Mouse (Mus musculus): Measurements from ENCODE around the gene Trhde. TPM values are rescaled to one million over a fixed set of nuclear protein-coding genes. Genes with fewer than 3 reads are reported as not detected.
A peak's percentile ranks its signal among the peaks of the same experiment; 100 is the strongest.

Gene Trhde
- polyA plus RNA-seq (2016; fragmentation: Nextera tagmentation; extraction: Ambion mirVana): 0.25 and 0.26 TPM in 2 replicates

DNA sequence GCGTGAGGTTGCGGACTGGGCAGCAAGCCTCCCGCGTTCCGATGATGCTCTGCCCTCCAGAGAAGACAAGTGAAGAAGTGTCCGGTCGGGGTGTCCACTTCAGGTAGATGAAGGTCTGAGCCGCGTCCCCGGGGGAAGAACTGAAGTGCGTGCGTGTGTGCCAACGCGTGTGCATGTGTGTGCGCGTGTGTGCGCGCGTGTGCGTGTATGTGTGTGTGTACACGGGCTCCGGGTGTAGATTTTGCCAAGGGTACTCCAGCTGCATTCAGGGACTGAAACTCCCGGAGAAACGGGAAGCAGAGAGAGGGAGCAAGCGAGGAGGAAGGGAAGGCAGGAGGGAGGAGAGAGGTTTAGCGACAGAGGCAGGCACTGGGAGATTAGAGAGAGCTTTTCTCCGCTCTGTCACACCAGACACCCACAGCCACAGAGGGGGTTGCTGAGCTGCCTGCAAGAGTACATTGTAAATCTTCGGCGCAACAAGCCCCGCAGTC lies at the start of gene Trhde:
Trhde (minus strand) TSS at position 147 of the 491 bp plus-strand sequence.
- Histone ChIP-seq H3K9me3 (replicated peaks) (no peaks in the 10 kb centered on the region), H3K4me3 (peak within 1 kb of the TSS; percentile 70), H3K27me3 (ENCODE audit: low read depth, poor library complexity, severe bottlenecking) (peaks cover 69% of the 10 kb centered on the region), H3K36me3 (no peaks in the 10 kb centered on the region), H3K4me1 (peaks cover 28% of the 10 kb centered on the region), H3K27ac (replicated peaks) (peak within 1 kb of the TSS; percentile 34; the same call in 1 of the 2 replicates)
- peak; percentile 52 for DNase-seq (ENCODE audit: low spot score)
- WGBS: under 1% methylated on average over 30 of the region's 30 CpGs

DNA sequence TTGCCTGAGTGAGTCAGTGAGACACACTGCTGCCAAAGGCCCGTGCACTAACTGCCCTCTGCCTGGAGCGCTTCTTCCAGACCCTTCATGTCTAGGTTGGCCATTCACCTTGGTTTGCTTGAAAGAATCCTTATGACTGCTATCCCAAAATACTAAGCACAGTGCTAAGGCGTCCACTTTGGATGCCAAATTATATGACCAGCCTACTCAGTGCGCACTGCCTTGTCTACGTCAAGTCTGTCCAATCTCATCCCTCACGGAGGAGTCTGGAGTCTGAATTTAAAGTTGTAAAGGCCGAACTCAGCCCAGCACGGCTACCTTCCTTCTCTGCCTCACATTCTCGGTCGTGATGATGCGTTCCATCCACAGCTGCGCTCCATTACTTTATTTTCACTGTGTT lies 39.9 kb upstream of the Trhde start:
- no peaks in the 10 kb centered on the region for H3K4me1 ChIP-seq
- no peaks in the 10 kb centered on the region for H3K36me3 ChIP-seq
- no peak overlapping the region for H3K4me3 ChIP-seq
- H3K27me3 ChIP-seq (ENCODE audit: low read depth, poor library complexity, severe bottlenecking): no peaks in the 10 kb centered on the region
- no peak overlapping the region for H3K27ac ChIP-seq (replicated peaks)
- no peaks in the 10 kb centered on the region for H3K9me3 ChIP-seq (replicated peaks)
- WGBS: 96% methylated on average over 12 of the region's 12 CpGs
- DNase-seq (ENCODE audit: low spot score): no peak

DNA sequence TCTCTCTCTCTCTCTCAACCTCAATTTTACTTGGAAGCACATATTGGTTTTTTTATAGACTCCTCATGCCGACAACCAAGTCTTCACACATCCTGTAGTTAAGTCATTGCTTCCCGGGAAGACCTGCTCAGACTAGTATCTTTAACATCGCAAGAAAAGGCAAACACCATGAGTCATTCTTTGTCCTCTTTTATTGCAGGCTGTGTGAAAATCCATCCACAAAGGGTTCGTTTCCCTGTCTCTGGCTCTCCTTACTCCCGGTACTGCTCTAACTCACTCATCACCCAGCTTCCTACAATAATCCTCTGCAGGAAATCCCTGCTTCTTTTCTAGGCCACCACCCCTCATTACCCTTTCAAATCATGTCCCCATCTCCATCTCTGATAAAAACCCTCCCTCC lies 39.3 kb upstream of the Trhde start:
- H3K9me3 ChIP-seq (replicated peaks): no peaks in the 10 kb centered on the region
- no peak overlapping the region for H3K27ac ChIP-seq (replicated peaks)
- H3K36me3 ChIP-seq: no peaks in the 10 kb centered on the region
- H3K4me1 ChIP-seq: no peaks in the 10 kb centered on the region
- DNase-seq (ENCODE audit: low spot score): no peak
- H3K27me3 ChIP-seq (ENCODE audit: low read depth, poor library complexity, severe bottlenecking): no peaks in the 10 kb centered on the region
- no peak overlapping the region for H3K4me3 ChIP-seq
- 74% methylated on average over 5 of the region's 5 CpGs for WGBS

DNA sequence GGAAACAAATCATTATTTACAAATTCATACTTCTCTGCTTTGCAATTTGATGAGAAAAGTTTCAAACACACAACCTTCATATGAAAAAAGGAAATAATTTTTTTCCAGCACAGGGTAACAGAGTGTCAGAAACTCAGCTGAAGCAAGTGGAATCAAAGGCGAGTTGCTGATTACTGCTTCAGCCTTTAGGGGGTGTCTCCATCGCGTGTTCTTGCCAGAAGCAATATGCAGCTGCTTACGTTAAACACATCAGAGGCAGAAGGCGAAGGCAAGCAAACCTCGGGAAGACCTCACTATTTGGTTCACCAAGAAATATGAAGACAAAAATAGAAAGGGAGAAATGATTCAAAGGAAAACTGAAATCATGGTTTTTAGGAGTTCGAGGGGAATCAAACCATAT lies 29.2 kb upstream of the Trhde start:
- H3K4me1 ChIP-seq: no peaks in the 10 kb centered on the region
- DNase-seq (ENCODE audit: low spot score): no peak
- no peaks in the 10 kb centered on the region for H3K36me3 ChIP-seq
- no peak overlapping the region for H3K4me3 ChIP-seq
- H3K27ac ChIP-seq (replicated peaks): no peak overlapping the region
- 60% methylated on average over 7 of the region's 7 CpGs for WGBS
- no peaks in the 10 kb centered on the region for H3K27me3 ChIP-seq (ENCODE audit: low read depth, poor library complexity, severe bottlenecking)
- H3K9me3 ChIP-seq (replicated peaks): no peaks in the 10 kb centered on the region

DNA sequence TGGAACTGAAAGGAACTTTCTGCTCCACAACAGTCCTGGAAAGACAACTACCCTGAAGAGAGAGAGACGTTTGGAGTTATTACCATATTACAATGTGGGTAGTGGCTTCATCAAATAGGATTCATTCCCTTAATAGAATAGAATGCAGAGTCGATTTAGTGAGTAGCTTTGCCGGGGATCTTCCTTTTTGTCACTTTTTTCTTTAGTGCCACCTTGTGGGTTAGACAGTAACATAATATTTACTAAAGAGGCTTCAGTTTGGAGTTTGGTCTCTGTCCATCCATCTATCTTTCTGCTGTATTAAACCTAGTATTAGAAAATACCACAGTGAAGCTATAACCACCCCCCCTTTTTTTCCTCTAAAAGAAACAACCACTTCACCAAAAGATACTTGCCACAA lies 6.7 kb upstream of the Trhde start:
- H3K4me3 ChIP-seq: no peak overlapping the region
- H3K9me3 ChIP-seq (replicated peaks): no peaks in the 10 kb centered on the region
- H3K27me3 ChIP-seq (ENCODE audit: low read depth, poor library complexity, severe bottlenecking): peaks cover 16% of the 10 kb centered on the region
- H3K4me1 ChIP-seq: no peaks in the 10 kb centered on the region
- 67% methylated on average over 3 of the region's 3 CpGs for WGBS
- DNase-seq (ENCODE audit: low spot score): no peak
- H3K27ac ChIP-seq (replicated peaks): no peak overlapping the region
- no peaks in the 10 kb centered on the region for H3K36me3 ChIP-seq

DNA sequence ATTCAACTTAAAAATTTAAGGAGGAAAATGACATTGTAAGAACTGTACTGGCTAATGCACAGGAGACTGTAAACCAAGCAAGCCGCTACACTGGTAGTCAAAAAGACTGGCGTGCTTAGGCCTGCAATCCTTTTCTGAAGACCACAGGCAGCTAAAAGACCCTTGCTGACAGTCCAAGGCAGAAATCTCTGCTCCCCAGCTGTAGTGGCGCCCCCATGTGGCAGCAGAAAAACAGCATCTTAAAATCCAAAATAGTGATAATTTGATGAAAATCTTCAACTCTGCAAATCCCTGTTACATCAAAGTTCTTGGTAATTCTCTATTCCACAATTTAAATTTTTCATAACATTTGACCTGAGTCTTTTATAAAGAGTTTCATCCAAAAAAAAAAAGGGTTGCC lies 3.8 kb upstream of the Trhde start:
- no peak overlapping the region for H3K27ac ChIP-seq (replicated peaks)
- no peaks in the 10 kb centered on the region for H3K36me3 ChIP-seq
- no peak overlapping the region for H3K4me3 ChIP-seq
- WGBS: 36% methylated on average over 3 of the region's 3 CpGs
- H3K9me3 ChIP-seq (replicated peaks): no peaks in the 10 kb centered on the region
- DNase-seq (ENCODE audit: low spot score): peak; percentile 36
- peaks cover 45% of the 10 kb centered on the region for H3K27me3 ChIP-seq (ENCODE audit: low read depth, poor library complexity, severe bottlenecking)
- peaks cover 20% of the 10 kb centered on the region for H3K4me1 ChIP-seq

DNA sequence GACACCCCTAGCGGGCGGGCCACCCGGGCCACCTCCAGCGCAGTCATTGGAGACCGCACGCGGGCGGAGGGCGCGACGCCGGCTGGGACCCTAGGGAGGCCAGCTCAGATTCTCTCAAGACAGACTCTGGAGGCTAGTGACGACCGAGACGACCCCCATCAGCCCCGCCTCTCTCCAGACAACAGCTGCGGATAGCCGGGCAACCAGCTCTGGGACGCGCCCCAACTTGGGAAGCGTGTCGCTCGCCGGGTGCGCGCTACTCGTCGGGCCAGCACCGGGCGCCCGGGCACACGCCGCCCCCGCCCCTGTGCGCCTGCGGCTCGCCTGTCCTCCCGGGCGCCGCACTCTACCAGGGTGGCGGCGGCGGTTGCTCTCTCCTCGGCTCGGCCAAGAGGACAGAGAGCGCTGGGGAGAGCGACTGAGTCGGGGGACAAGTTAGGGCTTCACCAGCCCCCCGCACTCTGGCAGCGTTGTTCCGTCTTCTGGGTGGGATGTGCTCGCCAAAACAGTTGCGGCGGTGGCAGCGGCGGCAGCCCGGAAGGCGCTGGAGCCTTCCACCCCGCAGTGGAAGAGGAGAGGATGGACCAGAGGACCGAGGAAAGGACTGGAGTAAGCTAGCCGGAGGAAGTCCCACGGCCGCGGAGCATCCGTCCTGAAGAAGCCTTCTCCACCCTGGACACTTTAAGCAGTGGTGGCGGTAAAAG lies 498 bp downstream of the Trhde start:
- Histone ChIP-seq H3K4me3 (peak overlapping the region; percentile 70), H3K27me3 (ENCODE audit: low read depth, poor library complexity, severe bottlenecking) (peaks cover 69% of the 10 kb centered on the region), H3K4me1 (peaks cover 28% of the 10 kb centered on the region), H3K36me3 (no peaks in the 10 kb centered on the region), H3K27ac (replicated peaks) (peak overlapping the region; percentile 34; the same call in 1 of the 2 replicates), H3K9me3 (replicated peaks) (no peaks in the 10 kb centered on the region)
- peak; percentile 75 for DNase-seq (ENCODE audit: low spot score)
- under 1% methylated on average over 66 of the region's 66 CpGs for WGBS

DNA sequence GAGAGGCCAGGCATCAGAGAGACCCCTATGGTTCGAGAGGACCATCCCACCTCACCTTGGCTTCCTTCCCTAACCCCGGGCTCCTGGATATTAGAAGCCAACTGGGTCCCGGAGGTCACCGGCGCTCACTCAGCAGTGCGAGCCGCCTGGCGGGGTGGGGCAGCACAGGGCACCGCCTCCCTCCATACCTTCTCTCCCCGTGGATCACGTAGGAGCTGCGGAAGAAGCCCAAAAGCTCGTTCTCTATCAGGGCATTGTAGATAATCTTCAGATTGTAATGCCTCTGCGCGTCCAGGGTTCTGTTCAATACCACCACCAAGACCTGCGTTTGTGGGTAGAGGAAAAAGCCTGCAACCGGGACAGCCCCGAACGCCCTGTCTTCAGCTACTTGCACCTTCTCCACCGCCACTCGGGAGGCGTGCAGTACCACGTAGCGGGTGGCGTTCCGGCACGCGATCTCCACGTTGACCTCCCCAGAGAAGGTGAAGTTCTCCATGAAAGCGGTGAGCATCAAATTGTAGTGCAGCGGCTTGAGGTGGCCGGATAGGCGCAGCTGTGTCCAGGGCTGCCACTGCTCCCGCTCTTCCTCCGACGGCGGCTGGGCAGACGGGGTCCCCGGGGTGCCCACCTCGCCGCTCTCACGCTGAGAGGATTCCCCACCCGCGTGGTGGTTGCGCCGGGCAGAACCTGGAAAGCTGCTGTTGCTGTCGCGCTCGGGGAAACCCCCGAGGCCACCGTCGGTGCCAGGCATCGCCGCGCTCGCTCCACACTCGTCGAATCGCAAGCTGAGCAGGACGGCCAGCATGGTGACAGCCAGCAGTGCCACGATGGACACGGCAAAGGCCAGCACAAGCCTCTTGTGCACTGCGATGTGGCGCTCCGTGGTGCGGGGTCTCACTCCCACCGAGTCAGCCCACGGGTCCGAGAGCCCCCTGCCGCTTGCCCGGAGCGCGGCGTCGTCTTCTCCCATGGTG lies 1.5 kb downstream of the Trhde start:
- Histone ChIP-seq H3K27me3 (ENCODE audit: low read depth, poor library complexity, severe bottlenecking) (peaks cover 69% of the 10 kb centered on the region), H3K27ac (replicated peaks) (no peak overlapping the region; the same call in 1 of the 2 replicates)
- peak; percentile 46 for DNase-seq (ENCODE audit: low spot score)

DNA sequence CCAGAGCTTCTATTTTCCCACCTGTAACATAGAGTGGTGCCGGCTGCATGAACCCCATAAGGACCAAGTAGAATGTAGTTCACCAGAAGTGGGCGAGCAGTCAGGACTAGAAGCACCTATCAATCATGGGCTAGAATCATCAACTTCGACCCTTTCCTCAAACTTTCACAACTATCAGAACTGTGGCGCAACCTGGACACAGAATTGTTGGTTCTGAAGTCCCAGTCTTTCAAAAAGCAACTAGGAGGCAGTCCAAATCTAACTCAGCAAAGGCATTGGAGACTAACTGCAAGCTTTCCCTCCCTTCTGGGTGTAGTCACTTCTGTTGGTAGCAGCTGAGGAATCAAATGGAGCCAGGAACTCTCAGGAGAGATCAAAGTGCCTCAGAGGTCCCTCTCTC lies 2.6 kb downstream of the Trhde start:
- no peak for DNase-seq (ENCODE audit: low spot score)
- 86% methylated on average over 4 of the region's 4 CpGs for whole genome bisulfite sequencing
- no peak overlapping the region for H3K27ac ChIP-seq (replicated peaks)
- peaks cover 60% of the 10 kb centered on the region for H3K27me3 ChIP-seq (ENCODE audit: low read depth, poor library complexity, severe bottlenecking)
- H3K4me3 ChIP-seq: no peak overlapping the region
- no peaks in the 10 kb centered on the region for H3K9me3 ChIP-seq (replicated peaks)
- no peaks in the 10 kb centered on the region for H3K36me3 ChIP-seq
- peaks cover 34% of the 10 kb centered on the region for H3K4me1 ChIP-seq

More for the DNA sequence above, 1.5 kb downstream of the Trhde start:
- Histone ChIP-seq H3K36me3 (no peaks in the 10 kb centered on the region), H3K9me3 (replicated peaks) (no peaks in the 10 kb centered on the region), H3K4me1 (peaks cover 28% of the 10 kb centered on the region), H3K4me3 (peak overlapping the region; percentile 70)
- 8% methylated on average over 75 of the region's 75 CpGs for WGBS

DNA sequence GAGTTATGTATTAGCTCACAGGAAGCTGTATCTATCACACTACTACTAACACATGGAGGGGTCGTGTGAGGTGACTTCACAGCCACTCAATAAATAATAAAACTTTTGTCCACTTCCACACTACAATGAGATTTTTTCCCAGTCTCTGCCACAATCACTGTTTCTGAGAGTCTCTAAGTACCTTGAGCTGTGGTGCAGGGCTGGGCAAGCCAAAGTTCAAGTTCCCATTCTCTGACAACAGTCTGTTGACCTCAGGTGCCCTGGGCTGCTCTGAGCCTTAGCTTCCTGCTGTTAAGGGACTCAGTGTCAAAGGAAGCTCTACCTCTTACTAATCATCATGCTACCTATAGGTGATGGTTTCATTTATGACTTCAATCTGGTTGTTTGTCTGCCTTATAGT lies 3.3 kb downstream of the Trhde start:
- Histone ChIP-seq H3K36me3 (no peaks in the 10 kb centered on the region), H3K4me3 (no peak overlapping the region), H3K9me3 (replicated peaks) (no peaks in the 10 kb centered on the region), H3K27me3 (ENCODE audit: low read depth, poor library complexity, severe bottlenecking) (peaks cover 53% of the 10 kb centered on the region), H3K4me1 (peaks cover 39% of the 10 kb centered on the region), H3K27ac (replicated peaks) (no peak overlapping the region)
- no peak for DNase-seq (ENCODE audit: low spot score)
- 70% methylated on average over 1 of the region's 1 CpGs for WGBS

DNA sequence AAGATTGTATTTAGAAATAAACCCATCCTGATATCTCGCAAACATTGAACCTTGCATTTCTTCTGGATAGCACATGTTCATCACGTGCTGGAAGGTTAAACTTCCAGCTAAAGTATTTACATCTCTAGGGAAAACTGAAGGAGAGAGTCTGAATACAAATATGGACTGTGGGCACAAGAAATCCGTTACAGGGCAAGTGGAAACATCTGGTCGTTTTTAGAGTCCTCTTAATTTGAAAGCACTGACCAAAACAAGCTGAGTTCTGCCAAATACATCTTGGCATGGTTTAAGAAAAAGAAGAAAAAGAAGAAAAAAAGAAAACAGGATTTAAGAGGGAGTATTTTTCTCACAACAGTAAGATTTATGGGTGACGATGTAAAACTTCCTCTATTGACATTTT lies 3.9 kb downstream of the Trhde start:
- 74% methylated on average over 5 of the region's 5 CpGs for WGBS
- DNase-seq (ENCODE audit: low spot score): no peak

DNA sequence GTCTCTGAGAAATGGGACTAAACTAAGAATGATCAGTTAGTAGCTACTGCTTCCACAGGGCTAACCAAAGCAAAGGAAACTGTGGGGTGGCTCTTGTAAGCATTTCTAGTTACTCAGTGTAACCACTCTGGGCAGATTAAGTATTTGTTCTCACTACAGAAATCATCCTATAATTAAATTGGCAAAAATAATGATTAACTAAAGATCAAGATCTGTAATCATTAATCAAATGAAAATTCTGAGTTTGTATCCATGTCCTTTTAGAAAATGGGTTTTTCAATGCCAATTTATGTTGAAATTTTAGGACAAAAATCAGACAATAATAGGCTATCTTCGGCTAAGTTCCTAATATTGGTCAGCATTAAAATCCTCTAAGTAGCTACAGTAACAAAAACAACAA lies 4.4 kb downstream of the Trhde start:
- DNase-seq (ENCODE audit: low spot score): no peak
- H3K4me1 ChIP-seq: peaks cover 36% of the 10 kb centered on the region
- H3K9me3 ChIP-seq (replicated peaks): no peaks in the 10 kb centered on the region
- no peaks in the 10 kb centered on the region for H3K36me3 ChIP-seq
- WGBS: 84% methylated on average over 1 of the region's 1 CpGs
- no peak overlapping the region for H3K27ac ChIP-seq (replicated peaks)
- peaks cover 42% of the 10 kb centered on the region for H3K27me3 ChIP-seq (ENCODE audit: low read depth, poor library complexity, severe bottlenecking)
- H3K4me3 ChIP-seq: no peak overlapping the region

More for the DNA sequence above, 3.9 kb downstream of the Trhde start:
- peaks cover 39% of the 10 kb centered on the region for H3K4me1 ChIP-seq
- H3K27me3 ChIP-seq (ENCODE audit: low read depth, poor library complexity, severe bottlenecking): peaks cover 48% of the 10 kb centered on the region
- H3K36me3 ChIP-seq: no peaks in the 10 kb centered on the region
- no peaks in the 10 kb centered on the region for H3K9me3 ChIP-seq (replicated peaks)
- no peak overlapping the region for H3K27ac ChIP-seq (replicated peaks)
- no peak overlapping the region for H3K4me3 ChIP-seq
